In the genomic region with DNA sequence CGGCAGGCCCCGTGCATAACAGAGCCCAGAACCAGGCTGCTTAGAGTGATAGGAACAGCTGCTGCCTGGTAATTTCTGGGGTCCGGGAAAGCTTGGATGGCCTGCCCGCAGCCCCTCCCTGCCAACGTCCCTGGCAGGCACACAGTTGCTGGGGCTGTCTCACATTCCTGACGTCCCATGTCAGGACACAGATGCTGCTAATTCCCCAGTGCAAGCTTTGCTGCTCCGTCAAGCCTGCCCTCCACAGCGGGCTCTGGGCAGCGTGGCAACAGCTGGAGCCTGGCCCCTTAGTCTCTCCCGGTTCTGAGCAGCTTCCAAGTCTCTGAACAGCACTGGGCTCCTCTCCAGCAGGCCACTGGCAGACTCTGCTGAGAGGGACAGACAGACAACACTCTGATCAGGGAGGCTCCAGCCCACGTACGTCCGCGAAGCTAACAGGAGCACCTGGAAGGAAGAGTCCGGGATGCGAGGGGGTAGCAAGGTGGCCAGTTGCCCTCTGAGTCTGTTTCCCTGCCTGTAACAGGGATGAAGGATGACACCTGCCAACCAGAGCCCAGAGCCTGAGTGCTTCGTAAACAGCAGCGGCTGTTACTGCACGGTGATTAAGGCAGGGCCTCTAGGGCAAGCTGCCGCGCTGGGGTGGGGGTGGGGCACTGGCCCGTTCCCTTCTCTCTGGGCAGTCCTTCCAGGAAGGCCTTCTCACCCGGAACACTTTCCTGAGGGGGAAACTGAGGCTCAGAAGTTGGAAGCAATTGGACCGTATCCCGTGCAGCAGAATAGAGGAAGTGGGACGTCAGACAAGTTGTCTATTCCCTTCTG, we compare ENCODE assay signal across 8 mouse cellular contexts. TPM values are rescaled to one million over a fixed set of nuclear protein-coding genes. Genes with fewer than 3 reads are reported as not detected.
DNase-seq lines count a peak whose midpoint lies in the region; ATAC-seq lines count a peak whose summit lies in the region.

No protein-coding gene starts in this region.

- H3K27me3 ChIP-seq in embryonic facial prominence, embryonic 15.5 days = no peaks in the 10 kb centered on the region
- no peaks in the 10 kb centered on the region for H3K27me3 ChIP-seq in heart, embryonic 15.5 days
- H3K27me3 ChIP-seq in neural tube, embryonic 13.5 days = no peaks in the 10 kb centered on the region

- peak overlapping the region; percentile 19 for H3K4me3 ChIP-seq in embryonic facial prominence, embryonic 15.5 days (replicated peaks)
- peak overlapping the region; percentile 23 for H3K4me3 ChIP-seq in heart, embryonic 15.5 days
- H3K4me3 ChIP-seq in neural tube, embryonic 13.5 days = 0 out of 2 replicates have a peak overlapping the region, but pooled peaks have one; percentile 5

- H3K9me3 ChIP-seq in embryonic facial prominence, embryonic 15.5 days (replicated peaks) = no peaks in the 10 kb centered on the region
- H3K9me3 ChIP-seq in heart, embryonic 15.5 days (replicated peaks) = no peaks in the 10 kb centered on the region
- H3K9me3 ChIP-seq in neural tube, embryonic 13.5 days = no peaks in the 10 kb centered on the region

- peak overlapping the region; percentile 87 for H3K27ac ChIP-seq in embryonic facial prominence, embryonic 15.5 days (replicated peaks)
- peak overlapping the region; percentile 60 for H3K27ac ChIP-seq in heart, embryonic 15.5 days
- peak overlapping the region; percentile 77 for H3K27ac ChIP-seq in neural tube, embryonic 13.5 days (replicated peaks)

- peak; percentile 58 for ATAC-seq in frontal cortex, adult (ENCODE audit: low TSS enrichment)
- peak; percentile 76 for ATAC-seq in embryonic facial prominence, embryonic 15.5 days (ENCODE audit: insufficient number of reproducible peaks, low FRiP score, low TSS enrichment, low read depth)
- ATAC-seq in heart, embryonic 15.5 days (replicated peaks; ENCODE audit: insufficient number of reproducible peaks, insufficient read depth, low FRiP score, low read depth) = peak; percentile 34
- ATAC-seq in neural tube, embryonic 13.5 days (ENCODE audit: low read depth) = peak; percentile 82

- DNase-seq in frontal cortex, postnatal 25 days (ENCODE audit: low spot score in 2 of 2) = no peak
- peak; percentile 62 to 74 for DNase-seq in kidney, postnatal 4 days
- peak; percentile 51 to 54 for DNase-seq in lung, adult 18-20 months
- no peak for DNase-seq in thymus, postnatal 36 days

- H3K4me2 ChIP-seq in embryonic facial prominence, embryonic 15.5 days (replicated peaks) = peak overlapping the region; percentile 44
- peak overlapping the region; percentile 58 for H3K4me2 ChIP-seq in heart, embryonic 15.5 days
- H3K4me2 ChIP-seq in neural tube, embryonic 13.5 days = peak overlapping the region; percentile 44

- H3K36me3 ChIP-seq in embryonic facial prominence, embryonic 15.5 days = no peaks in the 10 kb centered on the region
- H3K36me3 ChIP-seq in heart, embryonic 15.5 days = no peaks in the 10 kb centered on the region
- H3K36me3 ChIP-seq in neural tube, embryonic 13.5 days = no peaks in the 10 kb centered on the region

- WGBS in embryonic facial prominence, embryonic 15.5 days = 8% methylated on average over 26 of the region's 26 CpGs
- 16% methylated on average over 26 of the region's 26 CpGs for WGBS in heart, embryonic 15.5 days
- WGBS in neural tube, embryonic 13.5 days = 11% methylated on average over 26 of the region's 26 CpGs

- peaks cover 37% of the 10 kb centered on the region for H3K4me1 ChIP-seq in embryonic facial prominence, embryonic 15.5 days
- H3K4me1 ChIP-seq in heart, embryonic 15.5 days (replicated peaks) = peaks cover 16% of the 10 kb centered on the region
- peaks cover 41% of the 10 kb centered on the region for H3K4me1 ChIP-seq in neural tube, embryonic 13.5 days (replicated peaks)

- H3K9ac ChIP-seq in embryonic facial prominence, embryonic 15.5 days = no peak overlapping the region
- peak overlapping the region; percentile 14; the same call in 1 of the 2 replicates for H3K9ac ChIP-seq in heart, embryonic 15.5 days
- H3K9ac ChIP-seq in neural tube, embryonic 13.5 days = 0 out of 2 replicates have a peak overlapping the region, but pooled peaks have one; percentile 43

RNA-seq across cellular contexts. Expression of a gene that starts 19.3 kb away (rescaled TPM):
- 12.7 and 14.6 TPM in 2 replicates for polyA plus RNA-seq in embryonic facial prominence, embryonic 15.5 days (2015; fragmentation: Nextera tagmentation; extraction: Ambion mirVana)
- polyA plus RNA-seq in heart, embryonic 15.5 days (2015; fragmentation: Nextera tagmentation; extraction: Ambion mirVana) = 0.72 and 2.0 TPM in 2 replicates
- polyA plus RNA-seq in neural tube, embryonic 13.5 days (2015; fragmentation: Nextera tagmentation; extraction: Ambion mirVana) = 1.1 and 1.9 TPM in 2 replicates

RNA-seq across cellular contexts. Expression of a gene that starts 37.9 kb away (rescaled TPM):
- 54.0 and 56.0 TPM in 2 replicates for polyA plus RNA-seq in embryonic facial prominence, embryonic 15.5 days (2015; fragmentation: Nextera tagmentation; extraction: Ambion mirVana)
- 41.5 and 42.5 TPM in 2 replicates for polyA plus RNA-seq in heart, embryonic 15.5 days (2015; fragmentation: Nextera tagmentation; extraction: Ambion mirVana)
- 58.1 and 62.2 TPM in 2 replicates for polyA plus RNA-seq in neural tube, embryonic 13.5 days (2015; fragmentation: Nextera tagmentation; extraction: Ambion mirVana)

RNA-seq across cellular contexts. Expression of a gene that starts 38.4 kb away (rescaled TPM):
- polyA plus RNA-seq in embryonic facial prominence, embryonic 15.5 days (2015; fragmentation: Nextera tagmentation; extraction: Ambion mirVana) = not detected in 2 replicates
- not detected in 2 replicates for polyA plus RNA-seq in heart, embryonic 15.5 days (2015; fragmentation: Nextera tagmentation; extraction: Ambion mirVana)
- polyA plus RNA-seq in neural tube, embryonic 13.5 days (2015; fragmentation: Nextera tagmentation; extraction: Ambion mirVana) = not detected in 2 replicates

Comparison
In these comparisons a context has a peak if more than half of its experiments do, and no peak if none do; other contexts are left out.
1. DNase-seq: peak in kidney, postnatal 4 days (2 of 2) and lung, adult 18-20 months (2 of 2); none in frontal cortex, postnatal 25 days (0 of 2) and thymus, postnatal 36 days (0 of 2).
2. Peak in every context shown above with its lines, with median percentiles within 50 percentile points of each other: ATAC-seq, H3K27ac ChIP-seq, H3K4me2 ChIP-seq and H3K4me3 ChIP-seq.